Mouse (Mus musculus): ENCODE results near the gene Txnrd3. TPM values are rescaled to one million over a fixed set of nuclear protein-coding genes. Genes with fewer than 3 reads are reported as not detected.

Txnrd3 gene
- polyA plus RNA-seq, 1 experiment from 2014 or later, result 10.0 TPM

GRCm38 (mm10) chr6:89678522-89678921, 34.7 kb downstream of the Txnrd3 start:
- Histone ChIP-seq H3K4me1 (replicated peaks; ENCODE audit: control insufficient read depth, insufficient read depth, low read length) (no peaks in the 10 kb centered on the region), H3K27me3 (replicated peaks; ENCODE audit: control insufficient read depth, insufficient read depth, low read length) (no peaks in the 10 kb centered on the region), H3K27ac (ENCODE audit: low read depth, low read length) (no peak overlapping the region), H3K36me3 (ENCODE audit: control insufficient read depth, insufficient read depth, low read length) (no peaks in the 10 kb centered on the region), H3K9me3 (ENCODE audit: control insufficient read depth, low read length) (no peaks in the 10 kb centered on the region), H3K4me3 (ENCODE audit: low read depth, low read length) (no peak overlapping the region), H3K4me2 (no peak overlapping the region), H3K9ac (ENCODE audit: low read depth, low read length) (no peak overlapping the region)
- 76% methylated on average over 4 of the region's 4 CpGs for WGBS
- ATAC-seq (replicated peaks; ENCODE audit: low FRiP score) (no peak), DNase-seq (ENCODE audit: low spot score) (no peak)

DNA sequence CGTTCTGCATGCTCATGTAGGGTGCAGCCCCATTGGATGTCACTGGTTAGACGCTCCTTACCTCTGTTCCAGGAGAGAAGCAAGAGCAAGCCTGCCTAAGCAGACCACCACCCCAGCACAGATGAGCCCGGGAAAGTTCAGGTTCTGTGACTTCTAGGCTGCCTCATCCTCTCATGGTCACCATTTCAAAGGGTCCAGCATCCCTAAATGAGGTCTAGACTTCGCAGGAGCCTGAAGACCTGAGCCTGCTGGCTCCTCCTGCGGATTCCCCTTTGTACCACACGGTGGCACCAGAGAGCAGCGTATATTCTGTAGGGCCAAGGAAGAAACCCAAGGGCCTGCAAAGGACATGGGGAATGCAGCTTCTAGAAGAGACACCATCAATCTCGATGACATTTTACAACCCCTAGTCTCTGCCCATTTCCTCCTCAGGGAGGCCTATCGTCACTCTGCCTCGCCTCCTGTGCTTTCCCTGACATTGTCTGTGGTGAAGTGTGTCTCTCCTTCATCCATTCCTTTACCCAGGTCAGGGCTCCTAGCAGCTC, 35.6 kb downstream of the Txnrd3 start:
- H3K4me1 ChIP-seq (replicated peaks; ENCODE audit: control insufficient read depth, insufficient read depth, low read length), result no peaks in the 10 kb centered on the region
- 19% methylated on average over 10 of the region's 10 CpGs for WGBS

GRCm38 (mm10) chr6:89680155-89680554, 36.4 kb downstream of the Txnrd3 start:
- H3K27ac ChIP-seq (ENCODE audit: low read depth, low read length), result no peak overlapping the region
- 9% methylated on average over 8 of the region's 8 CpGs for WGBS
- H3K9ac ChIP-seq (ENCODE audit: low read depth, low read length), result no peak overlapping the region
- H3K36me3 ChIP-seq (ENCODE audit: control insufficient read depth, insufficient read depth, low read length), result no peaks in the 10 kb centered on the region
- ATAC-seq (replicated peaks; ENCODE audit: low FRiP score) (peak; percentile 61), DNase-seq (ENCODE audit: low spot score) (peak; percentile 73)
- no peaks in the 10 kb centered on the region for H3K27me3 ChIP-seq (replicated peaks; ENCODE audit: control insufficient read depth, insufficient read depth, low read length)
- H3K4me2 ChIP-seq, result no peak overlapping the region
- H3K4me3 ChIP-seq (ENCODE audit: low read depth, low read length), result no peak overlapping the region
- no peaks in the 10 kb centered on the region for H3K4me1 ChIP-seq (replicated peaks; ENCODE audit: control insufficient read depth, insufficient read depth, low read length)
- no peaks in the 10 kb centered on the region for H3K9me3 ChIP-seq (ENCODE audit: control insufficient read depth, low read length)

More for the DNA sequence above, 35.6 kb downstream of the Txnrd3 start:
- no peaks in the 10 kb centered on the region for H3K9me3 ChIP-seq (ENCODE audit: control insufficient read depth, low read length)
- no peak overlapping the region for H3K9ac ChIP-seq (ENCODE audit: low read depth, low read length)
- no peaks in the 10 kb centered on the region for H3K36me3 ChIP-seq (ENCODE audit: control insufficient read depth, insufficient read depth, low read length)
- H3K4me3 ChIP-seq (ENCODE audit: low read depth, low read length), result no peak overlapping the region
- ATAC-seq (replicated peaks; ENCODE audit: low FRiP score), result peak; percentile 66
- no peaks in the 10 kb centered on the region for H3K27me3 ChIP-seq (replicated peaks; ENCODE audit: control insufficient read depth, insufficient read depth, low read length)
- H3K4me2 ChIP-seq, result no peak overlapping the region
- DNase-seq (ENCODE audit: low spot score), result peak; percentile 50
- no peak overlapping the region for H3K27ac ChIP-seq (ENCODE audit: low read depth, low read length)

DNA sequence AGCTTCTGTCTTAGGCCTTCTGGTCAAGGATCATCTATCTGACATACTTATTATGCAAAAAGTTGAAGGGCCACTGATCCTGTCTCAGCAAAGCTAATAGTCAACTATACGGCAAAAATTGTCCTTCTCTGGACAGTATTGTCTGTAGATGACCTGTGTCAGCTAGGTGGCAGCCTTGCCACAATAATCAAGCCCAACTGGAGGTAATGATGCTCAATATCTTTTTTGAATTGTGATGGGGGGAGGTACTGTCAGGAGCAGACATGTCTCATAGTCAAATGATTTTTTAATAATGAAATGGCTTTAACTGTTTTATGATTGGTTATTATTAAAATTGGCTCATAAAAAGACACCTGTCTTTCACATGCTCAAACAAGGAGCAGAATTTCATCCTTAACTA, 40.4 kb downstream of the Txnrd3 start:
- no peak for ATAC-seq (replicated peaks; ENCODE audit: low FRiP score)
- no peaks in the 10 kb centered on the region for H3K4me1 ChIP-seq (replicated peaks; ENCODE audit: control insufficient read depth, insufficient read depth, low read length)
- H3K36me3 ChIP-seq (ENCODE audit: control insufficient read depth, insufficient read depth, low read length), result no peaks in the 10 kb centered on the region
- H3K9me3 ChIP-seq (ENCODE audit: control insufficient read depth, low read length), result no peaks in the 10 kb centered on the region
- no peak overlapping the region for H3K4me3 ChIP-seq (ENCODE audit: low read depth, low read length)
- WGBS, result 73% methylated on average over 1 of the region's 1 CpGs
- H3K27me3 ChIP-seq (replicated peaks; ENCODE audit: control insufficient read depth, insufficient read depth, low read length), result no peaks in the 10 kb centered on the region
- DNase-seq (ENCODE audit: low spot score), result no peak
- no peak overlapping the region for H3K27ac ChIP-seq (ENCODE audit: low read depth, low read length)
- no peak overlapping the region for H3K9ac ChIP-seq (ENCODE audit: low read depth, low read length)
- H3K4me2 ChIP-seq, result no peak overlapping the region

DNA sequence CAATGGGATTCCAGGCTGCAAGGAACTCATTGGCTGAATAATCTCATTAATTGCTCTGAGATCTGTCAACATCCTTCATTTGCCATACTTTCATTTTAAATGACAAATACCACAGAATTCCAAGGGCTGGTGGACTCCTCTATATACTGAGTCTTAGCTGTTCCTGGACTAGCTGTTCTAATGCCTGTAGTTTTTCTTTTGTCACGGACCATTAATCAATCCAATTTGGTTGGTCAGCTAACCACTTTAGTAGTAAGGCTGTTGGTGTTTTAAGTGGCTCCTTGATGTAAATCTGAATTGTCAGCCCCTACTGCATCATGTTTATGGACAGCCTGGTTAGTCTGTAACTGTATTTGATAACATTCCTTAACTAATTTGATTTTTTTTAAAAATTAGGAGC, 43.3 kb downstream of the Txnrd3 start:
- DNase-seq (ENCODE audit: low spot score) (no peak), ATAC-seq (replicated peaks; ENCODE audit: low FRiP score) (no peak)
- no peak overlapping the region for H3K27ac ChIP-seq (ENCODE audit: low read depth, low read length)
- H3K4me2 ChIP-seq, result no peak overlapping the region
- no peaks in the 10 kb centered on the region for H3K36me3 ChIP-seq (ENCODE audit: control insufficient read depth, insufficient read depth, low read length)
- WGBS, result 68% methylated on average over 1 of the region's 1 CpGs
- no peak overlapping the region for H3K4me3 ChIP-seq (ENCODE audit: low read depth, low read length)
- H3K9ac ChIP-seq (ENCODE audit: low read depth, low read length), result no peak overlapping the region
- H3K4me1 ChIP-seq (replicated peaks; ENCODE audit: control insufficient read depth, insufficient read depth, low read length), result no peaks in the 10 kb centered on the region
- H3K9me3 ChIP-seq (ENCODE audit: control insufficient read depth, low read length), result no peaks in the 10 kb centered on the region
- no peaks in the 10 kb centered on the region for H3K27me3 ChIP-seq (replicated peaks; ENCODE audit: control insufficient read depth, insufficient read depth, low read length)

- Histone ChIP-seq H3K4me3 (ENCODE audit: low read depth, low read length) (no peak overlapping the region), H3K27ac (ENCODE audit: low read depth, low read length) (no peak overlapping the region), H3K9me3 (ENCODE audit: control insufficient read depth, low read length) (no peaks in the 10 kb centered on the region), H3K9ac (ENCODE audit: low read depth, low read length) (no peak overlapping the region), H3K36me3 (ENCODE audit: control insufficient read depth, insufficient read depth, low read length) (no peaks in the 10 kb centered on the region), H3K4me2 (no peak overlapping the region), H3K27me3 (replicated peaks; ENCODE audit: control insufficient read depth, insufficient read depth, low read length) (no peaks in the 10 kb centered on the region), H3K4me1 (replicated peaks; ENCODE audit: control insufficient read depth, insufficient read depth, low read length) (no peaks in the 10 kb centered on the region)
- ATAC-seq (replicated peaks; ENCODE audit: low FRiP score) (no peak), DNase-seq (ENCODE audit: low spot score) (no peak)
- WGBS, result 55% methylated on average over 2 of the region's 2 CpGs
These were observed 62.8 kb downstream of the Txnrd3 start for GRCm38 (mm10) chr6:89706624-89707023.

GRCm38 (mm10) chr6:89707240-89707639, 63.5 kb downstream of the Txnrd3 start, which contains the start of gene Vmn1r40:
Gene Vmn1r40, plus strand, starts transcription at chr6:89707540.
- Histone ChIP-seq H3K9ac (ENCODE audit: low read depth, low read length) (no peak within 1 kb of the TSS), H3K36me3 (ENCODE audit: control insufficient read depth, insufficient read depth, low read length) (no peaks in the 10 kb centered on the region), H3K4me1 (replicated peaks; ENCODE audit: control insufficient read depth, insufficient read depth, low read length) (no peaks in the 10 kb centered on the region), H3K4me3 (ENCODE audit: low read depth, low read length) (no peak within 1 kb of the TSS), H3K4me2 (no peak within 1 kb of the TSS), H3K27me3 (replicated peaks; ENCODE audit: control insufficient read depth, insufficient read depth, low read length) (no peaks in the 10 kb centered on the region), H3K27ac (ENCODE audit: low read depth, low read length) (no peak within 1 kb of the TSS), H3K9me3 (ENCODE audit: control insufficient read depth, low read length) (no peaks in the 10 kb centered on the region)
- ATAC-seq (replicated peaks; ENCODE audit: low FRiP score) (no peak), DNase-seq (ENCODE audit: low spot score) (no peak)
- WGBS, result 77% methylated on average over 4 of the region's 4 CpGs

DNA sequence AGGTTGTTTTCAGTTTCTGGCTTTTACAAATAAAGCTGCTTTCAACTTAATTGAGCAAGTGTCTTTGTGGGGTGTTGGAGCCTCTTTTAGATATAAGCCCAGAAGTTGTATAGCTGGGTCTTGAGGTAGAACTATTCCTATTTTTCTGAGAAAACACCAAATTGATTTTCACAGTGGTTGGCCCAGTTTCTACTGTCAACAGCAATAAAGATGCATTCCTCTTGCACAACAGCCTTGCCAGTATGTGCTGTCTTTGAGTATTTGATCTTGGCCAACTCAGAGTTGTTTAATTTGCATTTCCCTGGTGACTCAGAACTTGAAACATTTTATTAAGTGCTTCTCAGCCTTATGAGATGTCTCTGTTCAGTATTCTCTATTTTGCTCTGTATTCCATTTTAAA, 74.3 kb downstream of the Txnrd3 start:
- H3K4me2 ChIP-seq, result no peak overlapping the region
- no peak for ATAC-seq (replicated peaks; ENCODE audit: low FRiP score)

More for the DNA sequence above, 74.3 kb downstream of the Txnrd3 start:
- Histone ChIP-seq H3K9me3 (ENCODE audit: control insufficient read depth, low read length) (no peaks in the 10 kb centered on the region), H3K27ac (ENCODE audit: low read depth, low read length) (no peak overlapping the region), H3K36me3 (ENCODE audit: control insufficient read depth, insufficient read depth, low read length) (no peaks in the 10 kb centered on the region), H3K4me1 (replicated peaks; ENCODE audit: control insufficient read depth, insufficient read depth, low read length) (no peaks in the 10 kb centered on the region), H3K9ac (ENCODE audit: low read depth, low read length) (no peak overlapping the region), H3K4me3 (ENCODE audit: low read depth, low read length) (no peak overlapping the region), H3K27me3 (replicated peaks; ENCODE audit: control insufficient read depth, insufficient read depth, low read length) (no peaks in the 10 kb centered on the region)
- no peak for DNase-seq (ENCODE audit: low spot score)

Measured in liver, embryonic 11.5 days (tissue).